Mouse (Mus musculus) ES-E14 (cell line): Measurements from ENCODE around the gene Sytl3.
"Not testable (repeated sequence)": the region's sequence is repeated elsewhere in the genome, so short reads cannot be mapped to it uniquely, and the experiment has no call there.

ENCODE experiments used
- CHD2 ChIP-seq: IDR thresholded peaks from 2 replicates; pipeline ENCODE4 v1.6.1; 2014; ENCODE audit warnings: mild to moderate bottlenecking, low read depth, low read length, inconsistent platforms
- HCFC1 ChIP-seq: IDR thresholded peaks from 2 replicates; pipeline ENCODE4 v1.6.1; 2012; ENCODE audit warnings: low read length, inconsistent platforms, borderline replicate concordance; ENCODE audit not compliant: insufficient read depth
- ZC3H11A ChIP-seq: IDR thresholded peaks from 2 replicates; pipeline ENCODE4 v1.6.1; 2012; ENCODE audit warnings: low read depth, mild to moderate bottlenecking, inconsistent platforms, low read length, borderline replicate concordance

GRCm38 (mm10) chr17:6630398-6630797, 28.5 kb upstream of the Sytl3 start:
- not testable (repeated sequence) for TF ChIP-seq HCFC1, CHD2, ZC3H11A
